Mouse (Mus musculus) activated CD4-positive, CD25-positive, alpha-beta regulatory T cell, adult 4 months (primary cell): ENCODE data around the gene Itga9. TPM values are rescaled to one million over a fixed set of nuclear protein-coding genes. Genes with fewer than 3 reads are reported as not detected.

ENCODE experiments used
- ATAC-seq: one replicate; pipeline ENCODE4 v1.8.0; 2017
- polyA plus RNA-seq, 2 experiments: library from polyadenylated mRNA; unstranded; fragments of 100-300 nt; shearing (Covaris generic); gene quantifications; one replicate each; pipeline ENCODE4 v1.2.1; 2017

Gene Itga9
- polyA plus RNA-seq, 2 experiments from 2014 or later: 0.54 TPM; not detected in 1

DNA sequence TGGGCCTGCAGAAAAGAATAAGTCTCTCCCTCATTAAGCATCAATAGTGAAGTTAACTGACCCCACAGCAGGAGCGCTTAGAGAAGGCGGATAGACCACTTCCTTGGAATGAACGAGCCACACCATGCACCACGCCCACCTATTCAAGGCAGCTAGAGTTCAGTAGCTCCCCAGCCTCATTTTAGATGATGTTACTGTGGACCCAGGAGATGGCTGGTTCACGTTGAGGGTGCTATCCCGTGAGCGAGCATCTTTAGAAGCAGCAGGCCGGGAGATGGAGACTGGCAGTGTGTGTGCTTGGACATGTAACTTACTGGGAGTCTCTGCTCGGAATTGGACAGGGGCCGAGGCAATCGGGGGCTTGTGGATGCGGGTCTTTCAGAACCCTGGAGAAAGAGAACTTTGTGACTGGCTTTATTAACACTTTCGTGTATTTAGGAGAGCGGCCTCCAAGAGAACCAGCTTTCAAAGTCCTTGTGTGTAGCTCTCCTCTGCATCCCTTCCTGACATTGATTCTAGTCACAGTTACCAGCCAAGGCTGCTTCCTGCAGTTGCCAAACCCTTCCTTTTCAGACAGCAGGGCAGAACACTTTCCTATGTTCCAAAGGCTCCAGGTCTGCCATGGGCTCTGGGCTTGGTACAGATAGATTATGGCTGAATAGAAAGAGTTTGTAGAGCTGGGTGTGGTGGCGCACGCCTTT is 1.4 kb downstream of the Itga9 start:
- ATAC-seq: no peak

DNA sequence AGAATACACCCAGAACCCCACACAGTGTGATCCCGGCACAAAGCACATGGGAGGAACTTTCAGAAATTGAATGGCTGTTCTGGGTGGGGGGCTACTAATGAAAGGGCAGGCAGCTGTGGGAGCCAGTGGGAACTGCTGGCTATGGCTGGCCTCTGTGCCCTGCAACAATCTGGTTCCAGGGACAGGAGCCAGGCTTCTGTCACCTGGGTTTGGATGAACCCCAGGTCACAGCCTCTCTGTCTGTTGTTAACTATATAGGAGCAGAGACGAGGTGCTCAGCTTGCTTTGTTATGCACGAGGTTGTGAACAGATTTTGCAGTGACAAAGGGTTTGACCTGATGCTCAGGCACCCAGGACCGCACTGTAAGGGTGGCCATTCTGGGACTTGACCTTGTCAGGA is 2.1 kb downstream of the Itga9 start:
- ATAC-seq: no peak

DNA sequence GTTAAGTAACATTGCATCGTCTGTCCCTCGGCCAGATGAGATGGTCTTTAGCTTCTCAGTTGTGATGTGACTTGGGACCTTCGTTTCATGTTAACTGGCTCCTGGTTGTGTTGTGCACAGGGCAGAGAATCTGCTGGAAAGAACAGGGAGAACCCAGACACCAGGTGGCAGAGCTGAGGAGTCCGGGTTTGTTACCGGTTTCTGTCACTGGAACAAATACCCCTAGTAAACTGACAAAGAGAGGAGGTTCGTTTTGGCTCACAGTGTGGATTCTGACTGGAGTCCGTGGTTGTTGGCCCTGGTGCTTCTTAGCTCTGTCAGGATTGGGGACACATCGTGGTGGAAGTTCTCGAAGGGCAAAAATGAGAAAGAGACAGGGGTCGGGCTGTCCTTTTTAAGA is 3.6 kb downstream of the Itga9 start:
- ATAC-seq: no peak

DNA sequence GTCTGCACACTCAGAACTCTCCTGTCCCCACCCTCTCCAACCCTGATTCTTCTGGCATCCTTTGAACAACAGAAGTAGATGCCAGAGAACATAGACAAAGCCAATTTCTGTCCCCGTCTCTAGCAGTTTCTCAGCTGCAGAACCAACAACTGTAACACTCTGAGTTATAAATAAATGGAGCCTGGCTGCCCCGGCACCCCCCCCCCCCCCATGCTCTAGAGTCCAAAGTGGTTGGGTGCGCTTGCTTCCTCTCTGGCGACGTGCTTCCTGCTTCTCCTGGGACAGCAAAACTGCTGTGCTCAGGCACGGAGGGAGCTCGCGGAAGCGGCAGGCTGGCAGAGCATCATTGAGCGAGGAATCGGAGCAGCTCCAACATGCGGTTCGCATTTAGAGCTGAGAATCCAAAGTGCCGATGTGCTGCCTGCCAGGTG is 4.6 kb downstream of the Itga9 start:
- no peak for ATAC-seq

DNA sequence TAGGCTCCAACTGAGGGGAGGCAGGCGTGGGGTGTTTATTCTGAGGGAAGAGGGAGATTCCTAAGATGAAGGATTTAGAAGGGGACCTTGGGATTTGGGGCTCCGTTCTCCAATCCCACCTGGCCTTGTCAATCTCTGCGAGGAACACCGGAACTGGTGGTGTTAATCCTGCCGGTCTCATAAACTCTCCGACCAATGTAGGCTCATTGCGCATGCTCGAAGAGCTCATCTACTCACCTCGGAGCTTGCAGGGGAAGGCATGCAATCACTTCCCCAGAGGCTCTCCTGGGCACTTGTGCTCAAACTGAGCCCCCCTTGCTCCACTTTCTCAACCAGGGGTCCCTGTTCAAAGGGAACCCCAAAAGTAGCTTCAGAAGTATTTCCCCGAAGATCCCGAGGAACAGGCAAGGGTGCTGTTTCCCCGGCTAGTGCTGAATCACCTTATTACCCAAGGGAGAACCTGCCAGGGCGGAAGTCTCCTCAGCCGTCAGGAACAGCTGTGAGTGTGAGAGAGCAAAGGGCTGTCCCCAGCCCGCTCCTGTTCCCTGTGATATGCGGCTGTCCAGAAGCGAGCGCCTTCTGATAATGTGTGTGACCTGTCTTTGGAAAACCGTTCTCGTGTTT is 5.6 kb downstream of the Itga9 start:
- ATAC-seq: no peak

DNA sequence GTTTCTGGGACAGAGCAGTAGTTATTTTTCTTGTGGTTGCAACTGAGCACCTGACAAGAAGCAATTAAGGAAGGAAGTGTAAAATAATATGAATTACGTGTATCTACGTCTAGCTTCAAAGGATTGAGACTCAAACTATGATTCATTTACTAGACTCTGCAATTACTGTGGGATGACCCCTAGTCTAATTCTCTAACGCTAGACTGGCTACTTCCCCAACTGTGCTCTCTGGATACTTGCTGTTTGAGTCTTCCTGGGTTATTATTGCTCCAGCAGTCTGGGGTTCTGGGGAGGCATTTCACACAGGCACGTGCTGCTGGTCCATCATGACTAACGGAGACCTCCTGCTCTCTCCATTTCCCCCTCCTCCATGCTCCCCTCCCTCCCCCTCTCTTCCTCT is 10.7 kb downstream of the Itga9 start:
- no peak for ATAC-seq

DNA sequence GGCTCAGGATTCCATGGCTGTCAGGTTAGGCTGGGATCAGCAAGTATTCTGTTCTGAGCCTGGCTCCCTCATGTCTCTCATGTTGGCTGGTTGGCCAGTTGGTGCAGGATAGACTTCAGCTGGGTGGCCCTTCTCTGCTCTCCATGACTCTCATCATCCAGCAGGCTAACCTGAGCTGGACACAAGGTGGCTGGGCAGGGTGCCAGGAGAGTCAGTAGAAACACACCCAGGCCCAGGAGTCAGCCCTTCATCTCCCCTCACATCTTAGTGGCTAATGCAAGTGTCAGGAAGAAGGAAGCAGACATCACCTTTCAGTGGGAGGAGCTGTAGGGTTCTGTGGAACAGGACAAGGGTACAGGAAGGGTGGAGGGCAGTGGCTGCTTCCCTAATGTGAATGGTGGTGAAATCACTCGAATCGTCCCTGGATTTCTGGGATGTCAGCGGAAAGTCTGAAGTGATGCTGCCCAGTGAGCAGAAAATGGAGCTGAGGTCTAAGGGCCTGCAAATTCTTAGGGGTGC is 12.3 kb downstream of the Itga9 start:
- no peak for ATAC-seq

DNA sequence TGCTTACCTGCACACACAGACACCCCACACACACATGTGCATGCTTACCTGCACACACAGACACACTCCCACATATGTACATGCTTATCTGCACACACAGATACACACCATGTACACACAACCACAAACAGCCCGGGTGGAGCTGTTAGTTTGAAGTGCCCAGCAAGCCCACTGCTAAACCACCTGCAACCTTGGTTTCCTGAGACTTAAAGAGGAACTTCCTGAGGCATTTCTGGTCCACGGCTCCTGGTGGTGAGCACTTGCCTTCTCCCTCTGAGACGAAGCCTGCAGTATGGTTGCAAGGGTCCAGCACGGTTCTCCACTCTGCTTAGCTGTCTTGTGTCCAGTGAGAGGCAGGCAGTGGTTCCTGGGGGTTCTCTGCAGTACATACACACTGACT is 14.3 kb downstream of the Itga9 start:
- no peak for ATAC-seq

DNA sequence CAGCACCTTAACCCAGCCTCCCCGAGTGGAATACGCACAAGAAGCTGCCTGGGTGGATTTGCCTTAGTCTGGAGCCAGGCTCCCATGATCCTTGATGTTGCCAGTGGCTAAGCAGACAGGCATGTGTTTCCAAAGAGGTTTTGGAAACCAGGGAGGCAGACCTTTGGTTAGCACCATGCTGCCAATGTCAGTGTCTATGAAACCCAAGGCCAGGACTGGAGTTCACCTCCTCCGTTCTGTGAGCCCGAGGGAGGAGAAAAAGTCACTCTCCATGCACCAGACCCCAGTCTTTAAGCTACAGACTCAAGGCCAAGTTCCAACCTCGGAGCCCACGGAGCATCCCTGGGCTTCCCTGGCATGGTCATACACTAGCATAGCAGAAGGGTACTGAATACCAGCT is 15.2 kb downstream of the Itga9 start:
- no peak for ATAC-seq

DNA sequence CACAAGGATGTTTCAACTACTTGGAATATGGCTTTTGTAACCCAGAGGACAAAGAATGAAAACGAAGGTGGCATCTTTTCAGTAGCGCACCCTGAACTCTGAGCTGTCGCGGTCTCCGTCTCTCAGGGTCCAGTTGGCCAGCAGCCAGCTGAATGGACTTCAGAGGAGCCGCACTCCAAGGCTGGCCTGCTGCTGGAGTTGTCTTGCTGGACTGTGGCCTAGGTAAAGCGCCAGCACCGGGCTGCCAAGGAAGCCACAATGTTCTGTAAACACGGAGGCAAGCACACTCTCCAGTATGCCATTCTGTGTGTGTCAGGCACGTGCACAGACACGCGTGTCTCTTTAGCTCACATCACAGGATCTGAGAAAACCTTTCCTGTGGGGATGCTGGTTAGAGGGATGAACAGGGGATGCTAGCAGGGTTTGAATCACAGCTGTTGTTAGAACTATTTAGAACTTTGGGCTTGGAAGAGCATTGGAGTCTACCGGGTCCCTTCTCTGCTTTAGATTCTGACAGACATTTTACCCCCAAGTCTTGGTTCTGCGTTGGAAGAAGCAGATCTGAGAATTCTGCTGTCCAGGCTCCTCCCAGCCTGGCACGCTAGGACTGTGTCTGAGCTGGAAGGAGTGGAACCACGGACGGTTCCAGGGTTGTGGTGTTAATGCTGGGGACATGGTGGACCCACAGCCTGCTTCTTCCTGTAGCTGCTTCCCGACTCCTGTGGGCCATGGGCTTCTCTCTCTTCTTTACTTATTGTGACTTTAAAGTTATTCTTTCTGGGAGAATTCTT is 16.1 kb downstream of the Itga9 start:
- ATAC-seq: no peak

DNA sequence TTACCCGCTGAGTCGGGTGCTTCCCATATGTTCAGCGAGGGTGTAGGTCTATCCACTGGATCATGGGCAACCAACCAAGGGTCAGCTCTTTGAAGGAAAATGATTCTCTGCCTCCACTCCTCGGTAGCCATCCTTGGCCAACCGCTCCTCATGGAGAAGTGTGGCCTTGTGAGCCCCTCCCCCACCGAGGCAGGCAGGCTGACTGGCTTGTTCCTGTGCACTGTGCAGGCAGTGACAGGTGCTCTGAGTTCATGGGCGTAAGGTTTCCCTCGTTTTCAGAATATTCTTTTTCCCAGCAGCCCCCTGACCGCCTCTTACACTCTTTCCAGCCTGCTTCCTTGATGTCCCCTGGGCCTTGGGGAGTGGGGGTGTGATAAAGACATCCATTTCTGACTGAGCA is 17.0 kb downstream of the Itga9 start:
- no peak for ATAC-seq

DNA sequence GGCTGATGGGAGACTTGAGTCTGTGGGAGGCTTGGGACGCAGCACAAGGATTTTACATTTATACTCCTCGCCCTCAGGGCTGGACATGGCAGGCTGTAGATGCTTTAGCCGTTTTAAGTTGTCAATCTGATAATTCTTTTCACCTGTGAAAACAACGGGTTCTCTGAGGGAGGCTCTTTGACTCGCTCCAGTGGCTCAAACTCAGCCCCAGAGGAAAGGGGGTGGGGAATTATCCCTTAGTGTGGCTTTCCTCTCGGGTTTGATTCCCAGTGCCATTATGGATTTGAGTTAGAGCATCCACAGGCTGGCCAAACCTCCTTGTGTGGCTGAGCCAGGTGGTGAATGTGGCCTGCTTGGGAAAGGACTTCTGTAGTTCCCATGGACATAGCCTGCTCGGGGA is 17.7 kb downstream of the Itga9 start:
- no peak for ATAC-seq

DNA sequence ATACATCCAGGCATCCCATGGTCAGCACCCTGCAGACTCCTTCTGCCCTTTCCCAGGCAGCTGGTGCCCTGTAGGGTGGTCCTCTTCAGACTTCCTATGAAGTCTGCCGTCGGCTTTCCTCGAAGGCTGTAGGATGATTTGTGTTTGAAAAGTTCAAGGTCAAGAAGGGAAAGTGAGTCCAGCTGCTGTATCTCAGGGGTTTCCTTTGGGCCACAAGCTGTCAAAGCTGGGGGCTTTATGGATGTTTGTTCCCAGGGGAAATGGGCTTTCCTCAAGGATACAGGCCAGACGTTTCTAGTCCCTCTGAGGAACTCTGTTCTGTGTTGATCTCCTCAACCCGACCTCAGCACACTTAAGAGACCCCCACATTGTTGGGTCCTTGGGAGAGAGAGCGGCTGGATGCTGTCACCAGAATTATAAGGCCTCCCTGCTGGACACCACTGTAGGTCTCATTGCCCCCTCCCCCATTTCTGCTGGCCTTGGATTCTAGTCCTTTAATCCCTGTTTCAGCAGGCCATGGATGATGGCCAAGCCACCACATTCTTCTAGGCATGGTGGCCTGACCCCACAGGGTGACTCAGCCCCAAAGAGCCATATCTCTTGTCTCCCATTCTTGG is 23.4 kb downstream of the Itga9 start:
- no peak for ATAC-seq

DNA sequence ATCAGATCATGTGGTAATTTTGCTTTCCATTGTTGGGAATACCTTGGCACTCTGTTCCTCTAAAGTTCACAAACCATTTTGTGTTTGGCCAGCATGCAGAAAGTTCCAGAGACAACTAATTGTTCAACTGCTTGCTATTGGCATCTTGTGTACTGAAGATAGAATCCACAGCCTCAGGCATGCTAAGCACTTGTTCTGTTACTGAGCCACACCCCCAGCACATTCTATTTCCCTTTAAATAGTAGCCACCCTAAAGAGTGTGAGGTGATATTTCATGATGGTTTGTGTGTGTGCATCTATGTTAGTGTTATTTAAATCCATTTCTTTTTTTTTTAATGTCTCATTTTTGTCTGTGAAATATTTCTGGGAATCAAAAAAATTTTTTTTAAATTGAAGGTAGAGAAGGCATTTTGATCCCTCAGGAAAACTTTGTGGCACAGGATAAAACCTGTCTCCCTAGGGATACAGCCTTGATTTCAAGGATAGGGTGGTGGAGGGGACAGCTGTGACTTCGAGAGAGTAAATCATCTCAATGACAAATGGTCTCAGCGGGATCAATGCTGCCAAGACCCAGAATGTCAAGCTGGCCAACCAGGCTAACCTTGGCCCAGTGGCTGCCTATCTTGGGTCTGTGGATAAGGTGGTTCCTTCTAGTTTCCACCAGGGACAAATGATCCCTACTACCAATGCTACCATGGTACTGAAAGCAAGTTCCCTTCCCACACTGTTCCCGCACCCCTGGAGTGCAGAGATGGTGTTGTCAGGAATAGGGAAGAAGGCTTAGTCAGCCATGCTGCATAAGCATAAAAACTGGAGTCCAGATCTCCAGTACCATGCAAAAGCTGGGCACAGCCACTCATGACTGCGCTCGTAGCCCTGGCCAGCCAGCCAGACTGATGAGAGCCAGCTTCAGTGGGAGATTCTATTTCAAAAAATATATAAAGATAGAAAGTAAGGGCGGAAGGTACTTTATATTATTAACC is 25.6 kb downstream of the Itga9 start:
- no peak for ATAC-seq

DNA sequence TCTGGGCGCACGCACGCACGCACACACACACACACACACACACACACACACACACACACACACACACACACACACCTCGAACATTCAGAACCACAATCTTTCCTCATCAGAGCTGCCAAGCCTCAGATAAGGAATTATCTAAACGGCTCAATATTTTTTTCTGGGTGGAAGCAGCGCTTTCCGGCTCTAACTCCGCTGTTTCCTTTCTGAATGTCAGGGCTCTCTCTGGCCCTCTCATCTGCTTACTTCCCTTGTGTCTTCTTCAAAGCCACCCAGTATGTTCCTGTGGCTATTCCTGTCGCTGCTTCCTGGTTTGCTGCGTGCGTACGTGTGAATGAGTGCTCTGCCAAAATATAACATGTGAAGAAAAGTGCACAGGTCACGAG is 26.3 kb downstream of the Itga9 start:
- no peak for ATAC-seq

DNA sequence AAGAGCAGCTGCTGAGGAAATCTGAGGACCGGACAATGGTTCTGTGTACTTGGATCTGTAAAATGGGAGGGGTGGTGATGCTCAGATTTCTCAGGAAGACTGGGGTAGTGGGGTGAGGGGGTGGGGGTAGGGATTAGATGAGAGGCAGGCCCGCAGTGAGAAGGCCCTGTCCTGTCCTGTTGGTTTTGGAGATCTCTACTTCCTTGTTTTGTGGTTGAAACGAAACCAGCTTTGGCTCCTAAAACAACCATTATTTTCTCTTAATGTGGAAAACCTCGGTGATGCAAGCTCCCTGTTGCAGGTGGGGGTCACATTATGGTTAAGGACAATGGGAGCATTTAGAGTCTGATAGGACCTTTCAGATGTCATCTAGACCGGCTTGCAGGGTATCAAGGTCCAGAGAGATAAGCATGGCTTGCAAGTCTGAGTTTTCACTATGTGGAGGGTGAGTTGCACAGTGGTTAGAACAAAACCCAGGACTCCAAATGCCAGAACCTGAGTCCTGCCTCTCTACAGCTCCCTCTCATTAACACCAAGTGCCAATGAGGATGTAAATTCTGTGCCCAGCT is 32.2 kb downstream of the Itga9 start:
- no peak for ATAC-seq

DNA sequence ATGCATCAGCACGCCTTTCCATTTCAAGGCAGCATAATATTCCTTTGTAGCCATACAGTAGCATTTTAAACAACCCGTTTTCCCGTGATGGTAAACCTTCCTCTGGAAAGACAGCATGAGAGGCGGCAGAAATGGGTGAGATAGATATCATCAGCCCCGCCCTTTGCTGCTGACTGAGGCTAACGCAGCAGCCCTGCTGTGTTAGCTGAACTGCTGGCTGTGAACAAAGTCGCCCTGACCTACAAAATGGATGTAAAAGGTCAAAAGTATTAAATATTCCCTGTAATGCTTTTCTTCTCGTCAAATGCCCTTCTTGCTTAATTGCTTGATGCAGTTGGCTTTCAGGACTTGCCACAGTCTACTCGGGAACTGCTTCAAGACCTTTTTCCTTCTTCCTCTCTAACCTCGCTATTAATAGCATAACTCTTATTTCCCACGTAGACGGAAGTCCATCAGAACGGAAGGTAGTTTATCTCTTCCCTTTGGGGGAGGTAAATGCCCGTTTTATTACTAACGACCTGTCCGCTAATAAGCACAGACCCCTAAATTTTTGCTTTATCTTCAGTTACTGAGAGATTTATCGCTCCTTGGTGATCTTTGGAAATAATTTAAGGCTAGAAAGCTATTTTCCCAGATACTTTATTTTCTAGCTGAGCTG is 39.3 kb downstream of the Itga9 start:
- no peak for ATAC-seq

DNA sequence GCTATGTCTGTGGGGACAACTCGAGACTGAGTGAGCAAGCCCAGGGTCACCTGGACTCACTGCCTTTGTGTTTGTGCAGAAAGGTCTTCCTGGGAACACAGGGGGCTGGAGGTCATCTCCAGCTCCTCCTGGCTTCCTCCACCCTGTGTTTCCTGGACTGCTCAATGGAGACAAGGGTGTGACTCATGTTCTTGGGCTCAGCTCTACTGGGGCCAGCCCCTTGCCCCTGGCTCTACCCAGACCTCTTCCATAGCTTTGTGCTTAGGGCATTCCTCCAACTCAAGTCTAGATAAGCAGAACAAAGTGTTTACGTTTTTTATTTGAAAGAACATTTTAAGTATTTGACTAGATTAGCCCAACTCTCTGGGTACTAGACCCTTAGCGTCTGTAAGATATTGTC is 41.0 kb downstream of the Itga9 start:
- no peak for ATAC-seq

DNA sequence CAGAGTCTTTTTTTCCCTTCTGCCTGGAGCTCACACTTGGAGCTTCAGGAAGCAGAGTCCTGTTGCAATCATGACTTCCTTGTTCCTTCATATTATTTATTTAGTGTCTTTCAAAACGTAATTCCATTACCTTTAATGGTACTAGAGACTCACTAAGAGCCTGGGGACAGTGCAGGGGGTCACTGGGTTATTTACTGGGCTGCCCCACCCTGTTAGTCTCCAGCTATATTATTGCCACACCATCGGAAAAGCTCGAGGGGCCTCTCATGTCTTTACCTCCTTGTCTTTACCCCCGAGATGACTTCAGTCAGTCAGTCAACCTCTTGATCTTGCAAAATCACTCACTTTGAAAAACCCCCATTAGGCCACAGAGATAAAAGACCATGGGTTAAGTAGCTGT is 44.5 kb downstream of the Itga9 start:
- no peak for ATAC-seq

DNA sequence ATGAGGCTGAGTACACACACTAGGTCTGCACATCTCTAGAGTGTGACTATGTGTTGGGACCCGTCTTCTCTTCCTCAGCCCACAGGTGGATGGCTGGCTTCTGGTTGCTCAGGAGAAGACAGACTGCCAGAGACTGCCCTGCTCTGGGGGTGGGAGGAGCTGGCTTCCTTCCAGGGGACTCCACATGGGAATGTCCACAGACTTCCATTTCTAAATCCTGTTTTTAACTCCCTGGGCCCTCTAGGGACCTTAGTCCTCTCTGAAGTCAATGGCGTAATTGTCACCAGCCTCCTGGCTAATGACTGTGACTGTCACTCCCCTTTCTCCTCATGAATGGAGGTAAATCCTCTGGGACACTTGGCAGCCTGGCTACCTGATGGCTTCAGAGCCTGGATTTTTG is 45.4 kb downstream of the Itga9 start:
- ATAC-seq: no peak

DNA sequence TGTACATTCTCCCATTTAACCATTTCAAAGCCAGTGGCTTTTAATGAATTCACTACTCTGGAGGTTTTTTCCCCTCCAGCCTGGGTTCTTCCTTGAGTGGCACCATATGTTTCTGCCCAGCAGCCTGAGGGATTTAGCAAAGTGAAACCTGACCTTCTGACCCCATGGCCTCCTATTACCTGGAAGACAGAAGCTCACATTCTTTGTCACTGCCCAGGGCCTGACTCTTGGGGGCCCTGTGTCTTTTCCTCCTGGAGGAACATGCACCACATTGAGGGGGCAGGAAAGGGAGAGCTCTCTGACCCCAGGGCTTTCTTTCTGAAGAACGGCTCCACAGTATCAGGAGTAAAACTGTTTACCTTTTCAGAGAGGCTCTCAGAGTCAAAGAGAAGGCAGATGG is 46.9 kb downstream of the Itga9 start:
- no peak for ATAC-seq
